Mouse (Mus musculus): ENCODE measurements around the gene Meltf. TPM values are rescaled to one million over a fixed set of nuclear protein-coding genes. Genes with fewer than 3 reads are reported as not detected.

Gene Meltf
- not detected for total RNA-seq (2021)
- long read RNA-seq, experiment 1, result 0 reads
- long read RNA-seq, experiment 2, result 0 reads

GRCm38 (mm10) chr16:31878573-31879257 lies at the start of gene Meltf:
Gene Meltf, plus strand, starts transcription at chr16:31878810.
- DNase-seq (ENCODE audit: low spot score), result peak; percentile 65

GRCm38 (mm10) chr16:31830726-31831125 lies 47.9 kb upstream of the Meltf start:
- DNase-seq (ENCODE audit: low spot score), result peak; percentile 76

- DNase-seq (ENCODE audit: low spot score), result no peak
These were observed 45.8 kb upstream of the Meltf start for GRCm38 (mm10) chr16:31832630-31833422.

GRCm38 (mm10) chr16:31834011-31834584 lies 44.5 kb upstream of the Meltf start:
- no peak for DNase-seq (ENCODE audit: low spot score)

GRCm38 (mm10) chr16:31834662-31835318 lies 43.8 kb upstream of the Meltf start:
- no peak for DNase-seq (ENCODE audit: low spot score)

- no peak for DNase-seq (ENCODE audit: low spot score)
These were observed 41.2 kb upstream of the Meltf start for GRCm38 (mm10) chr16:31837362-31837761.

GRCm38 (mm10) chr16:31844246-31844645 lies 34.4 kb upstream of the Meltf start:
- DNase-seq (ENCODE audit: low spot score), result no peak

- no peak for DNase-seq (ENCODE audit: low spot score)
These were observed 31.8 kb upstream of the Meltf start for GRCm38 (mm10) chr16:31846763-31847162.

GRCm38 (mm10) chr16:31863920-31864319 lies 14.7 kb upstream of the Meltf start:
- no peak for DNase-seq (ENCODE audit: low spot score)

- DNase-seq (ENCODE audit: low spot score), result no peak
These were observed 13.4 kb upstream of the Meltf start for GRCm38 (mm10) chr16:31865242-31865641.

- DNase-seq (ENCODE audit: low spot score), result no peak
These were observed 11.7 kb upstream of the Meltf start for GRCm38 (mm10) chr16:31866911-31867310.

- no peak for DNase-seq (ENCODE audit: low spot score)
These were observed 10.9 kb upstream of the Meltf start for GRCm38 (mm10) chr16:31867736-31868135.

GRCm38 (mm10) chr16:31873721-31874120 lies 4.9 kb upstream of the Meltf start:
- DNase-seq (ENCODE audit: low spot score), result no peak

GRCm38 (mm10) chr16:31875391-31875790 lies 3.2 kb upstream of the Meltf start:
- no peak for DNase-seq (ENCODE audit: low spot score)

GRCm38 (mm10) chr16:31876386-31876785 lies 2.2 kb upstream of the Meltf start:
- no peak for DNase-seq (ENCODE audit: low spot score)

GRCm38 (mm10) chr16:31878052-31878451 lies 558 bp upstream of the Meltf start:
- no peak for DNase-seq (ENCODE audit: low spot score)

- DNase-seq (ENCODE audit: low spot score), result no peak
These were observed 1.7 kb downstream of the Meltf start for GRCm38 (mm10) chr16:31880146-31880840.

GRCm38 (mm10) chr16:31882381-31882908 lies 3.8 kb downstream of the Meltf start:
- no peak for DNase-seq (ENCODE audit: low spot score)

GRCm38 (mm10) chr16:31883302-31883701 lies 4.7 kb downstream of the Meltf start:
- no peak for DNase-seq (ENCODE audit: low spot score)

GRCm38 (mm10) chr16:31883902-31884301 lies 5.3 kb downstream of the Meltf start:
- DNase-seq (ENCODE audit: low spot score), result no peak

GRCm38 (mm10) chr16:31890907-31891306 lies 12.3 kb downstream of the Meltf start:
- DNase-seq (ENCODE audit: low spot score), result no peak
